Mouse (Mus musculus) brain, embryonic 14.5 days (tissue): ENCODE results near the gene Hdgf.

Experiments used
- CTCF ChIP-seq: fragments of 200-500 bp; IDR thresholded peaks from 2 replicates; pipeline ENCODE4 v1.5.1; 2012; ENCODE audit warnings: inconsistent platforms, mild to moderate bottlenecking, moderate library complexity, borderline replicate concordance; ENCODE audit not compliant: insufficient read depth, insufficient read length; ENCODE audit errors: extremely low read depth
- POLR2A ChIP-seq: fragments of 200-500 bp; IDR thresholded peaks from 2 replicates; pipeline ENCODE4 v1.6.1; 2012; ENCODE audit warnings: mild to moderate bottlenecking, inconsistent platforms, borderline replicate concordance; ENCODE audit not compliant: poor library complexity, insufficient read depth, insufficient read length, severe bottlenecking; ENCODE audit errors: extremely low read depth

- no peak for TF ChIP-seq CTCF
- TF ChIP-seq POLR2A = no peak
Observed at GRCm38 (mm10) chr3:87909381-87909780, 3.3 kb downstream of the Hdgf start.
